Mouse (Mus musculus) forebrain, embryonic 16.5 days (tissue): ENCODE results near the gene Ube2i. TPM values are rescaled to one million over a fixed set of nuclear protein-coding genes. Genes with fewer than 3 reads are reported as not detected.

Experiments
- ATAC-seq: fragments of 200-750 bp; cut with Nextera tagmentation; 2 replicates; pipeline ENCODE4 v1.8.0; 2017; ENCODE audit warnings: mild to moderate bottlenecking, moderate library complexity
- H3K27ac ChIP-seq: fragments of 300-500 bp; sonication (generic); 2 replicates; pipeline ENCODE4 v1.5.1; 2014; ENCODE audit warnings: low read length, control low read depth
- H3K27me3 ChIP-seq: fragments of 300-500 bp; sonication (generic); replicated peaks from 2 replicates; pipeline ENCODE4 v1.6.1; 2014; ENCODE audit warnings: low read length; ENCODE audit not compliant: control insufficient read depth, insufficient read depth
- H3K36me3 ChIP-seq: fragments of 300-500 bp; sonication (generic); 2 replicates; pipeline ENCODE4 v1.6.1; 2014; ENCODE audit not compliant: control insufficient read depth, insufficient read depth
- H3K4me1 ChIP-seq: fragments of 300-500 bp; sonication (generic); replicated peaks from 2 replicates; pipeline ENCODE4 v1.6.1; 2014; ENCODE audit warnings: low read length; ENCODE audit not compliant: control insufficient read depth, insufficient read depth
- H3K4me2 ChIP-seq: fragments of 300-500 bp; sonication (generic); 2 replicates; pipeline ENCODE4 v1.6.1; 2014; ENCODE audit warnings: mild to moderate bottlenecking, low read length, control low read depth
- H3K4me3 ChIP-seq: fragments of 300-500 bp; sonication (generic); replicated peaks from 2 replicates; pipeline ENCODE4 v1.5.1; 2014; ENCODE audit warnings: mild to moderate bottlenecking, low read length, control low read depth
- H3K9ac ChIP-seq: fragments of 300-500 bp; sonication (generic); replicated peaks from 2 replicates; pipeline ENCODE4 v1.6.1; 2014; ENCODE audit warnings: low read depth, low read length, control low read depth
- H3K9me3 ChIP-seq: fragments of 300-500 bp; sonication (generic); 2 replicates; pipeline ENCODE4 v1.6.1; 2016; ENCODE audit warnings: low read length; ENCODE audit not compliant: control insufficient read depth
- WGBS: fragments of 180-500 bp; shearing (Covaris S2); extraction: QIAGEN DNeasy Blood & Tissue Kit; methylation state at CpG from one replicate; pipeline ENCODE4 v1.1.7; 2014; 5-methylcytosine and 5-hydroxymethylcytosine counted together
- polyA plus RNA-seq: library from polyadenylated mRNA; unstranded; fragments of >200 nt; fragmentation: Nextera tagmentation; extraction: Ambion mirVana; gene quantifications from 2 replicates; pipeline ENCODE4 v1.2.1, GENCODE M21; 2015

The Ube2i gene
- polyA plus RNA-seq, 1 experiment from 2014 or later, result 635 TPM

GRCm38 (mm10) chr17:25288842-25289241 lies 14.4 kb upstream of the Ube2i start:
- no peak for ATAC-seq
- H3K36me3 ChIP-seq, result no peaks in the 10 kb centered on the region

GRCm38 (mm10) chr17:25285033-25285432 lies 10.6 kb upstream of the Ube2i start:
- no peak overlapping the region for H3K4me2 ChIP-seq
- WGBS, result 23% methylated on average over 3 of the region's 3 CpGs
- H3K9me3 ChIP-seq, result 0 out of 2 replicates have a peak, but pooled peaks cover 4% of the 10 kb centered on the region
- no peak overlapping the region for H3K27ac ChIP-seq
- H3K9ac ChIP-seq, result no peak overlapping the region
- no peak for ATAC-seq
- H3K27me3 ChIP-seq, result no peaks in the 10 kb centered on the region
- H3K4me3 ChIP-seq, result no peak overlapping the region
- H3K36me3 ChIP-seq, result no peaks in the 10 kb centered on the region
- no peaks in the 10 kb centered on the region for H3K4me1 ChIP-seq

More at GRCm38 (mm10) chr17:25288842-25289241, 14.4 kb upstream of the Ube2i start:
- H3K27ac ChIP-seq, result no peak overlapping the region
- WGBS, result 27% methylated on average over 4 of the region's 4 CpGs
- no peak overlapping the region for H3K4me3 ChIP-seq
- no peak overlapping the region for H3K9ac ChIP-seq
- H3K27me3 ChIP-seq, result no peaks in the 10 kb centered on the region
- H3K4me1 ChIP-seq, result no peaks in the 10 kb centered on the region
- H3K4me2 ChIP-seq, result no peak overlapping the region
- no peaks in the 10 kb centered on the region for H3K9me3 ChIP-seq

- Histone ChIP-seq H3K4me1 (no peaks in the 10 kb centered on the region), H3K27ac (no peak overlapping the region), H3K36me3 (no peaks in the 10 kb centered on the region), H3K4me3 (no peak overlapping the region), H3K9me3 (0 out of 2 replicates have a peak, but pooled peaks cover 4% of the 10 kb centered on the region), H3K27me3 (0 out of 2 replicates have a peak, but pooled peaks cover 4% of the 10 kb centered on the region), H3K4me2 (no peak overlapping the region), H3K9ac (no peak overlapping the region)
- no peak for ATAC-seq
- 50% methylated on average over 11 of the region's 11 CpGs for WGBS
These were observed 7.7 kb upstream of the Ube2i start for GRCm38 (mm10) chr17:25282133-25282532.

DNA sequence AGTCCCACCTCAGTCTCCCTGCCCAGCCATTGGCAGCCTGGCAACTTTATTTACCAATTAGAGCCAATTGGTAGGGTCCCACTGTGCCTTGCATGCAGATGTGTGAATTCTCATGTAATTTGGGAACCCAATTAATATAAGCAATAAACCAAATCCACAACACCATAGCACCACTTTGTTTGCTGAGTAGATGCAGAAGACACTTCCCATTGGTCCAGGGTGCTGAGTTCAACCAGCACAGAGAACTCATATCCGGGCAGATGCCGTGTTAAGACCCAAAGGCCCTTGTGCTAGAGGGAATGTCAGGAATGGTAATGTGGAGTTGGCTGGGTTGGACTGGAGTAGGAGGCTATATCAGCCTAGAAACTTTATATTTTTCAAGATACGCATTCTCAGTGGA lies 1.4 kb upstream of the Ube2i start:
- H3K9me3 ChIP-seq, result no peaks in the 10 kb centered on the region
- whole genome bisulfite sequencing, result 94% methylated on average over 3 of the region's 3 CpGs
- H3K4me2 ChIP-seq, result no peak overlapping the region
- no peak overlapping the region for H3K27ac ChIP-seq
- ATAC-seq, result no peak
- peaks cover 19% of the 10 kb centered on the region for H3K4me1 ChIP-seq
- 0 out of 2 replicates have a peak, but pooled peaks cover 4% of the 10 kb centered on the region for H3K27me3 ChIP-seq
- no peaks in the 10 kb centered on the region for H3K36me3 ChIP-seq
- no peak overlapping the region for H3K9ac ChIP-seq
- no peak overlapping the region for H3K4me3 ChIP-seq

DNA sequence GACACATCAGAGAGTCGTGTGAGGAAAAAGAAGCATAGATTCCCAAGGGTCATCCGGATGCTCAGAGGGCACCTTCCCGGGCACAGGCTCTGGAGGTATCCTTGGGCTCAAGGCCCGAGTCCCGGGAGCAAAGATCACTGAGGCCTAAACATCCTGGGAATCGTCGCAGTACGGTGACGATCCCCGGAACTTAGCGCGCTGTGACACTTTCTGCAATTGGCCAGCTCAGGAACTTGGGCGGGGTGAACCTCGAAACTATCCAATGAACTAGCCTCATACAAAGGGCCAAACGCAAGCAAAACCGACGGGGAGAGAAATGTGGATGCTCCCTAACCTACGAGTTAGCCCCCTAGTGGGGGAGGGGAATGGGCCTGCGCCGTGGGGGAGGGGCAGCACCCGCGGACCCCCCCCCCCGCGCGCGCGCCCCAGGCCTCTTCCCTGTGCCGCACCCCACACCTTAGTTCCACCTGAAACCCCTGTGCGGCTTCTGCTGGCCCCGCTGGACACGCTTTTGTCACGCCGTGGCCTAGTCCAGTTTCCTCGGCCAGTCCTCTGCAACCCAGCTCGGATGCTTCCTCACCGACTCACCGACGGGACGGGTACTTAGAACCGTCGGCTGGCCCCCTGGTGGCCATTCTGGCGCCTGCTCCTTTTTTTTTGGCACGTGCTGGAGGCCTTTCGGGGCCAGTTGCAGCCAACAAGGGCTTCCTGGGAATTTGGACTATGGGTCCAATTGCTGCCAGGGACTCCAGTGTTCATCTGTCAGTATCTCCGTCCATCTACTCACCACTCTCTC lies 518 bp downstream of the Ube2i start:
- WGBS, result under 1% methylated on average over 40 of the region's 45 CpGs
- peak overlapping the region; percentile 100 for H3K4me3 ChIP-seq
- no peaks in the 10 kb centered on the region for H3K27me3 ChIP-seq
- ATAC-seq, result peak; percentile 88
- H3K27ac ChIP-seq, result peak overlapping the region; percentile 99
- no peaks in the 10 kb centered on the region for H3K36me3 ChIP-seq
- H3K4me1 ChIP-seq, result peaks cover 34% of the 10 kb centered on the region
- H3K9ac ChIP-seq, result peak overlapping the region; percentile 99
- H3K9me3 ChIP-seq, result no peaks in the 10 kb centered on the region
- peak overlapping the region; percentile 49 for H3K4me2 ChIP-seq

DNA sequence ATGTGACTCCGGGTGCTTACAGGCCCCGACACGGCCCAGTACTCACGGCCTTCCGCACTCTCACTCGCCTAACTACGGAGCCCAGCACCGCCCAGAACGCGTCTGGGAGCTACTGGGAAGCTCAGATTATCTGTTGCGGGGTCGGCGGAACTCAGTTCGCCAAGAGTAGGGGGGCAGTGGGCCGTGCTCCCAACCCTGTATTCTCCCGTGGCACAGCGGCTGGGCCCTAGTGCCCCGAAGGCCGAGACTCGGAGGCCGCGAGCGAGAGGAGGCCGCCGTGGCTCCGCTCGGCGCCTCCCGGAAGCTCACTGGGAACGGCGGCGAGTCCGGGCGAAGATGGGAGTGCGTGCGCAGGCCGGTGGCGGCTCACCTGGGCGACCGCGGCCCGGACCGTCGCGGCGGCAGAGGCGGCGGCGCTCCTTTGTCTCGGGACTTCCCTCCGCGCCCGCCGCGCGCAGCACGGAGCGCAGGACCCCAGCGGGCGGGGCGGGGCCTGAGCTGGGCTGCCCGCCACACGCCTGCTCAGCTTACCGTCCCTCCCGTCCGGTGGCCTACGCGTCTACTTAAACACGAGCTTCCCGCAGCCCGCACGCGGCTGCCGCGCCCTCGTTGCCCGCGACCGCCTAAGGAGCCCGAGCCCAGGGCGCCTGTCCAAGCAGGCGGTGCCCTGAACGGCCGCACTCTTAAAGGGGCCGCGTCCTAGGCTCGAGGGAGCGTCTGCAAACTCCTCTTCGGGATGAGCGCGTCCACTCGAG lies 1.3 kb downstream of the Ube2i start:
- H3K4me1 ChIP-seq, result peaks cover 34% of the 10 kb centered on the region
- no peaks in the 10 kb centered on the region for H3K27me3 ChIP-seq
- peak overlapping the region; percentile 99 for H3K9ac ChIP-seq
- peak; percentile 92 for ATAC-seq
- H3K4me2 ChIP-seq, result peak overlapping the region; percentile 99
- peak overlapping the region; percentile 99 for H3K27ac ChIP-seq
- WGBS, result under 1% methylated on average over 83 of the region's 92 CpGs
- no peaks in the 10 kb centered on the region for H3K9me3 ChIP-seq
- peak overlapping the region; percentile 100 for H3K4me3 ChIP-seq
- H3K36me3 ChIP-seq, result peaks cover 5% of the 10 kb centered on the region; the same call in 1 of the 2 replicates

GRCm38 (mm10) chr17:25272326-25272725 lies 2.1 kb downstream of the Ube2i start:
- 0% methylated on average over 10 of the region's 10 CpGs for WGBS
- Histone ChIP-seq H3K9ac (peak overlapping the region; percentile 99), H3K4me3 (peak overlapping the region; percentile 100), H3K36me3 (peaks cover 13% of the 10 kb centered on the region), H3K4me1 (peaks cover 34% of the 10 kb centered on the region), H3K4me2 (peak overlapping the region; percentile 99), H3K27me3 (no peaks in the 10 kb centered on the region), H3K9me3 (no peaks in the 10 kb centered on the region), H3K27ac (peak overlapping the region; percentile 99; the same call in 1 of the 2 replicates)
- ATAC-seq, result no peak

GRCm38 (mm10) chr17:25270795-25271335 lies 3.6 kb downstream of the Ube2i start:
- Histone ChIP-seq H3K9me3 (no peaks in the 10 kb centered on the region), H3K36me3 (peaks cover 27% of the 10 kb centered on the region), H3K4me2 (peak overlapping the region; percentile 99), H3K4me1 (peaks cover 34% of the 10 kb centered on the region), H3K9ac (no peak overlapping the region), H3K27ac (no peak overlapping the region), H3K27me3 (no peaks in the 10 kb centered on the region), H3K4me3 (peak overlapping the region; percentile 100; the same call in 1 of the 2 replicates)
- no peak for ATAC-seq
- 86% methylated on average over 2 of the region's 2 CpGs for WGBS

GRCm38 (mm10) chr17:25264453-25264852 lies 10.0 kb downstream of the Ube2i start:
- no peak overlapping the region for H3K4me3 ChIP-seq
- ATAC-seq, result no peak
- no peak overlapping the region for H3K4me2 ChIP-seq
- no peaks in the 10 kb centered on the region for H3K9me3 ChIP-seq
- H3K36me3 ChIP-seq, result peaks cover 54% of the 10 kb centered on the region
- no peak overlapping the region for H3K27ac ChIP-seq
- no peak overlapping the region for H3K9ac ChIP-seq
- H3K4me1 ChIP-seq, result peaks cover under 1% of the 10 kb centered on the region
- H3K27me3 ChIP-seq, result no peaks in the 10 kb centered on the region
- 76% methylated on average over 3 of the region's 3 CpGs for WGBS
